ENCODE assay signal across 8 mouse cellular contexts in genomic region chr9:60895486-60896110, GRCm38 (mm10).
DNase-seq lines count a peak whose midpoint lies in the region; ATAC-seq lines count a peak whose summit lies in the region.

No protein-coding gene starts in this region.

- H3K4me3 ChIP-seq in intestine, embryonic 14.5 days (ENCODE audit: low read depth, low read length), result no peak overlapping the region
- no peak overlapping the region for H3K4me3 ChIP-seq in intestine, embryonic 15.5 days (replicated peaks)
- no peak overlapping the region for H3K4me3 ChIP-seq in forebrain, embryonic 13.5 days
- H3K4me3 ChIP-seq in midbrain, embryonic 15.5 days, result no peak overlapping the region

- no peaks in the 10 kb centered on the region for H3K27me3 ChIP-seq in intestine, embryonic 14.5 days (replicated peaks; ENCODE audit: control insufficient read depth, insufficient read depth, low read length)
- H3K27me3 ChIP-seq in intestine, embryonic 15.5 days (replicated peaks), result no peaks in the 10 kb centered on the region
- H3K27me3 ChIP-seq in forebrain, embryonic 13.5 days, result peaks cover 25% of the 10 kb centered on the region
- H3K27me3 ChIP-seq in midbrain, embryonic 15.5 days (replicated peaks), result peaks cover 10% of the 10 kb centered on the region; the same call in 1 of the 2 replicates

- H3K9me3 ChIP-seq in intestine, embryonic 14.5 days (ENCODE audit: control insufficient read depth, low read length), result no peaks in the 10 kb centered on the region
- H3K9me3 ChIP-seq in intestine, embryonic 15.5 days, result no peaks in the 10 kb centered on the region
- H3K9me3 ChIP-seq in forebrain, embryonic 13.5 days (replicated peaks), result no peaks in the 10 kb centered on the region
- H3K9me3 ChIP-seq in midbrain, embryonic 15.5 days, result no peaks in the 10 kb centered on the region

- no peak for ATAC-seq in intestine, embryonic 14.5 days (replicated peaks; ENCODE audit: low FRiP score, low TSS enrichment, low read depth)
- ATAC-seq in intestine, embryonic 15.5 days, result no peak
- ATAC-seq in forebrain, embryonic 13.5 days, result peak; percentile 66
- peak; percentile 72 for ATAC-seq in midbrain, embryonic 15.5 days (replicated peaks)

- intact Hi-C loops in left cerebral cortex, postnatal 25 days (cut with DNase I), result loop anchor here (2.0 to 10.0 kb wide), 3 partner anchors 799 to 1003 kb away; no protein-coding TSS in a partner anchor

- H3K27ac ChIP-seq in intestine, embryonic 14.5 days (ENCODE audit: low read depth), result no peak overlapping the region
- H3K27ac ChIP-seq in intestine, embryonic 15.5 days, result no peak overlapping the region
- H3K27ac ChIP-seq in forebrain, embryonic 13.5 days, result no peak overlapping the region
- H3K27ac ChIP-seq in midbrain, embryonic 15.5 days, result no peak overlapping the region

- no peaks in the 10 kb centered on the region for H3K36me3 ChIP-seq in intestine, embryonic 14.5 days (ENCODE audit: control insufficient read depth, insufficient read depth, low read length)
- H3K36me3 ChIP-seq in intestine, embryonic 15.5 days, result no peaks in the 10 kb centered on the region
- no peaks in the 10 kb centered on the region for H3K36me3 ChIP-seq in forebrain, embryonic 13.5 days (ENCODE audit: poor library complexity, severe bottlenecking)
- no peaks in the 10 kb centered on the region for H3K36me3 ChIP-seq in midbrain, embryonic 15.5 days (replicated peaks)

- H3K4me1 ChIP-seq in intestine, embryonic 14.5 days (replicated peaks; ENCODE audit: control insufficient read depth, insufficient read depth, low read length), result peaks cover 21% of the 10 kb centered on the region
- H3K4me1 ChIP-seq in intestine, embryonic 15.5 days (replicated peaks), result peaks cover 11% of the 10 kb centered on the region; the same call in 1 of the 2 replicates
- peaks cover 15% of the 10 kb centered on the region for H3K4me1 ChIP-seq in forebrain, embryonic 13.5 days
- H3K4me1 ChIP-seq in midbrain, embryonic 15.5 days, result peaks cover 17% of the 10 kb centered on the region; the same call in 1 of the 2 replicates

- DNase-seq in intestine, embryonic 14.5 days (ENCODE audit: low spot score), result peak; percentile 77
- peak; percentile 87 for DNase-seq in brain, adult 2 months (ENCODE audit: low read depth, low spot score)
- peak; percentile 31 for DNase-seq in kidney, adult 11 months
- DNase-seq in left cerebral cortex, postnatal 25 days (ENCODE audit: low spot score in 2 of 2), result peak; percentile 52 to 76
- peak; percentile 35 for DNase-seq in testis, postnatal 14 days (ENCODE audit: low spot score)

- no peak overlapping the region for H3K4me2 ChIP-seq in intestine, embryonic 14.5 days (ENCODE audit: low read length)
- no peak overlapping the region for H3K4me2 ChIP-seq in intestine, embryonic 15.5 days (replicated peaks)
- H3K4me2 ChIP-seq in forebrain, embryonic 13.5 days, result no peak overlapping the region
- no peak overlapping the region for H3K4me2 ChIP-seq in midbrain, embryonic 15.5 days

- no peak overlapping the region for H3K9ac ChIP-seq in intestine, embryonic 14.5 days (ENCODE audit: low read length)
- no peak overlapping the region for H3K9ac ChIP-seq in intestine, embryonic 15.5 days
- H3K9ac ChIP-seq in forebrain, embryonic 13.5 days, result no peak overlapping the region
- H3K9ac ChIP-seq in midbrain, embryonic 15.5 days, result no peak overlapping the region

- WGBS in intestine, embryonic 14.5 days, result 63% methylated on average over 8 of the region's 8 CpGs
- 62% methylated on average over 8 of the region's 8 CpGs for WGBS in intestine, embryonic 15.5 days
- WGBS in forebrain, embryonic 13.5 days, result 71% methylated on average over 8 of the region's 8 CpGs
- 57% methylated on average over 8 of the region's 8 CpGs for WGBS in midbrain, embryonic 15.5 days

Comparison
In these comparisons a context has a peak if more than half of its experiments do, and no peak if none do; other contexts are left out.
1. ATAC-seq: peak in forebrain, embryonic 13.5 days (single experiment) and midbrain, embryonic 15.5 days (single experiment); none in intestine, embryonic 14.5 days (single experiment) and intestine, embryonic 15.5 days (single experiment).
2. DNase-seq: peak in every context shown above with its lines; median percentile 87 in brain, adult 2 months; 77 in intestine, embryonic 14.5 days; 64 in left cerebral cortex, postnatal 25 days; 35 in testis, postnatal 14 days; 31 in kidney, adult 11 months.